Mouse (Mus musculus) lung, embryonic 16.5 days (tissue): Measurements from ENCODE around the gene C2cd3. TPM values are rescaled to one million over a fixed set of nuclear protein-coding genes. Genes with fewer than 3 reads are reported as not detected.

Experiments used
- ATAC-seq: fragments of 200-750 bp; cut with Nextera tagmentation; 2 replicates; pipeline ENCODE4 v1.8.0; 2017; ENCODE audit warnings: low read depth, mild to moderate bottlenecking, moderate library complexity
- H3K27ac ChIP-seq: fragments of 300-500 bp; sonication (generic); 2 replicates; pipeline ENCODE4 v1.5.1; 2014; ENCODE audit warnings: mild to moderate bottlenecking, control low read depth, low read length
- H3K27me3 ChIP-seq: fragments of 300-500 bp; sonication (generic); 2 replicates; pipeline ENCODE4 v1.6.1; 2014; ENCODE audit warnings: low read depth, low read length, mixed read lengths; ENCODE audit not compliant: control insufficient read depth, insufficient read depth
- H3K36me3 ChIP-seq: fragments of 300-500 bp; sonication (generic); 2 replicates; pipeline ENCODE4 v1.6.1; 2014; ENCODE audit warnings: low read length; ENCODE audit not compliant: control insufficient read depth, insufficient read depth
- H3K4me1 ChIP-seq: fragments of 300-500 bp; sonication (generic); replicated peaks from 2 replicates; pipeline ENCODE4 v1.6.1; 2014; ENCODE audit warnings: low read length, mixed read lengths; ENCODE audit not compliant: control insufficient read depth, insufficient read depth
- H3K4me2 ChIP-seq: fragments of 300-500 bp; sonication (generic); 2 replicates; pipeline ENCODE4 v1.6.1; 2014; ENCODE audit warnings: low read depth, low read length, control low read depth
- H3K4me3 ChIP-seq: fragments of 300-500 bp; sonication (generic); 2 replicates; pipeline ENCODE4 v1.5.1; 2014; ENCODE audit warnings: mild to moderate bottlenecking, low read length, control low read depth
- H3K9ac ChIP-seq: fragments of 300-500 bp; sonication (generic); 2 replicates; pipeline ENCODE4 v1.6.1; 2014; ENCODE audit warnings: low read length, control low read depth
- H3K9me3 ChIP-seq: fragments of 300-500 bp; sonication (generic); 2 replicates; pipeline ENCODE4 v1.6.1; 2016; ENCODE audit warnings: low read length; ENCODE audit not compliant: control insufficient read depth
- WGBS: fragments of 180-500 bp; shearing (Covaris S2); extraction: QIAGEN DNeasy Blood & Tissue Kit; methylation state at CpG from one replicate; pipeline ENCODE4 v1.1.7; 2014; 5-methylcytosine and 5-hydroxymethylcytosine counted together
- polyA plus RNA-seq: library from polyadenylated mRNA; unstranded; fragments of >200 nt; fragmentation: Nextera tagmentation; extraction: Ambion mirVana; gene quantifications from 2 replicates; pipeline ENCODE4 v1.2.1, GENCODE M21; 2015

The C2cd3 gene
- polyA plus RNA-seq, 1 experiment from 2014 or later: 23.1 TPM

DNA sequence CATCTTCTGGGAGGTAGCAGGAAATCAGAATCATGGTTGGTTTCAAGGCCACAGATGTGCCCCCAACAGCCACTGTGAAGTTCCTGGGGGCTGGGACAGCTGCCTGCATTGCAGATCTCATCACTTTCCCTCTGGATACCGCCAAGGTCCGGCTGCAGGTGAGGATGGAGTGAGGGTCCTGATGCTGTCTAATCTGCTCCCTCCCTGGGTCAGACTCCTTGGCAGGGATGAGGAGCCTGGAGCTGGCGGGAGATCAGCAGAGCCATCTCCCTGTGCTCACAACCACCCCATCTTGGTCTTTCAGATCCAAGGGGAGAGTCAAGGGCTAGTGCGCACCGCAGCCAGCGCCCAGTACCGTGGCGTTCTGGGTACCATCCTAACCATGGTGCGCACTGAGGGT is 124.8 kb downstream of the C2cd3 start:
- no peak for ATAC-seq
- 97% methylated on average over 9 of the region's 9 CpGs for WGBS
- Histone ChIP-seq H3K4me1 (peaks cover 22% of the 10 kb centered on the region), H3K4me2 (no peak overlapping the region), H3K9me3 (no peaks in the 10 kb centered on the region), H3K4me3 (no peak overlapping the region), H3K36me3 (peaks cover 13% of the 10 kb centered on the region; the same call in 1 of the 2 replicates), H3K27ac (no peak overlapping the region), H3K27me3 (no peaks in the 10 kb centered on the region), H3K9ac (no peak overlapping the region)

DNA sequence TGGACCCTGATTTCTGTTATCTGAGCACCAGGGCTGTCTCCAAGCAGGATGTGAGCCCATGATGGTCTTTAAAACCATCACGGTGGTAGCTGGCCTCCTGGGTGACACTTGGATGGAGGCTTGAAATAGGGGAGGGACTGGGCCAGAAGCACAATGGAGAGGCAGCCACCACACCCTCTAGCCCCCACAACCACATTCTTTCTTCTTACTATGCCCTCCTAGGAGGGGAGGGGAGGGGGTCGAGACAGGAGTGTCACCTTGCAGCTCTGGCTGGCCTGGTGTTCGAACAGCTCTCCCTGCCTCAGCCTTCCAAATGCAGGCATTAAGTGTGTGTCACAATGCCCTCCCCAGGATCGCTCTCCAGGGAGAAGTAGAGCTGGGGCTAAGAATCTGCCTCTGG is 125.4 kb downstream of the C2cd3 start:
- 73% methylated on average over 4 of the region's 4 CpGs for WGBS

DNA sequence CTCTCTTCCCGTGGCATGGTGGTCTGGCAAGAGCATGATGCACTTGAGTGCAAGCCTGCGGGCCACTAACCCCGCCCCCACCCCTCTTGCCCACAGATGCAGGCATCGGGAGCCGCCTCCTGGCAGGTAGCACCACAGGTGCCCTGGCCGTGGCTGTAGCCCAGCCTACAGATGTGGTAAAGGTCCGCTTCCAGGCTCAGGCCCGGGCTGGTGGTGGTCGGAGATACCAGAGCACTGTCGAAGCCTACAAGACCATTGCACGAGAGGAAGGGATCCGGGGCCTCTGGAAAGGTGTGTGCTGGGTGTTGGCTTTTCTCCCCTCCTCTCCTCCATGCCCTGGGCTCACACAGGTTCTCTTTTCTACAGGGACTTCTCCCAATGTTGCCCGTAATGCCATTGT is 125.9 kb downstream of the C2cd3 start:
- ATAC-seq: no peak
- H3K27ac ChIP-seq: no peak overlapping the region
- no peak overlapping the region for H3K9ac ChIP-seq
- H3K27me3 ChIP-seq: no peaks in the 10 kb centered on the region
- 89% methylated on average over 13 of the region's 13 CpGs for WGBS
- peaks cover 13% of the 10 kb centered on the region; the same call in 1 of the 2 replicates for H3K36me3 ChIP-seq
- H3K4me2 ChIP-seq: no peak overlapping the region
- H3K9me3 ChIP-seq: no peaks in the 10 kb centered on the region
- peaks cover 14% of the 10 kb centered on the region for H3K4me1 ChIP-seq
- H3K4me3 ChIP-seq: no peak overlapping the region

More for the DNA sequence above, 125.4 kb downstream of the C2cd3 start:
- no peak overlapping the region for H3K4me3 ChIP-seq
- peaks cover 13% of the 10 kb centered on the region; the same call in 1 of the 2 replicates for H3K36me3 ChIP-seq
- H3K9me3 ChIP-seq: no peaks in the 10 kb centered on the region
- no peaks in the 10 kb centered on the region for H3K27me3 ChIP-seq
- ATAC-seq: no peak
- H3K9ac ChIP-seq: no peak overlapping the region
- H3K27ac ChIP-seq: no peak overlapping the region
- peaks cover 20% of the 10 kb centered on the region for H3K4me1 ChIP-seq
- H3K4me2 ChIP-seq: no peak overlapping the region

DNA sequence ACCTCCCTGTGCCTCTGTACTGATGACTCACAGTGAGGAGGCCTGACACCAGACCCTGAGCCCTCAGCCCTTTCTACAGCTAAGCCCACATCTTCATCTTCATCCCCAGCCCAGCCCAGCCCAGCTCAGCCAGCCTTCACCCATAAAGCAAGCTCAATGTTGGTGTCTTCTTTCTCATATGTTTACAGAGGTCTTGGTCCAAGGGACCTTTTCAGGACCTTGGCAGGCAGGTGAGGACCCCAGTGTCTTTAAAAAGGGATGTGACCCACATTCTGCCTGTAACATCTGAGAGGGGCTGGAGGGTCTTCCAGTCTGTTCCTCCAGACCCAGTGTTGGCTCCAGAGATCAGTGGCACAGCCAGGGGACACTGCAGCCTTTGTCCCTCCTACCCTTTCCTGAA is 127.4 kb downstream of the C2cd3 start:
- no peaks in the 10 kb centered on the region for H3K9me3 ChIP-seq
- no peak overlapping the region for H3K9ac ChIP-seq
- H3K27me3 ChIP-seq: no peaks in the 10 kb centered on the region
- peaks cover 14% of the 10 kb centered on the region for H3K4me1 ChIP-seq
- H3K36me3 ChIP-seq: peaks cover 13% of the 10 kb centered on the region; the same call in 1 of the 2 replicates
- no peak for ATAC-seq
- no peak overlapping the region for H3K4me2 ChIP-seq
- no peak overlapping the region for H3K4me3 ChIP-seq
- no peak overlapping the region for H3K27ac ChIP-seq

DNA sequence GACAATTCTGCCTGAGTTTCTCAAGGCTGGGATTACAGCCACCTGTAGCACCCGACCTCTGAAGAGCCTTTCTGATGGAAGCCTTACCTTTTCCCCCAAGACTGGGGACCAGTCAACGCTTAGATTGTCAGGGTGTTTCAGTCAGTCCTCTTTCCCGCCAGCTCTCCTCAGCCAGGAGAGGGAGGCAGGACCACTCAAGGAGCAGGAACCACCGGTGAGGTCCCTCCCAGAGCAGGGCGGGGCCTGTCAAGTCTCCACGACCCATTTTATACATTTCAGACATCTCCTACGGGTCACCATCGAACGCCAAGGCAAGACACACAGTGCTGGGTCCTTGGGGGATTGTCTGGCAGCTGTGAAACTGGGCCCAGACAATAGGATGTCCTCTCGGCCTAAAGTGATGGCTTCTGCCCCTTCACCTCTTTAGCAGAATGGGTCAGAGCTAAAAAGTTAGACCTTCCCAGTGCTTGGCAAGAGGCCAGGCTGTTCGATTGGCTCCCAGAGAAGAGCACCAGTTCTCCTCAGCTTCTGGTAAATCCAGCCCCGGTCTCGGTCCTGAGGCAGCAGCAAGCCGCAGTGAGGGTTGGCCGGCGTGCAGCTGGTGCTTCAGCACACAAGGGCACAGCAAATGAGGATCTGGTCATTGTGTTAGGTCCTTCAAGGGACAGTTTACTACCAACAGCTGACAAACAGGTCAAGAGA is 128.4 kb downstream of the C2cd3 start:
- H3K4me1 ChIP-seq: peaks cover 8% of the 10 kb centered on the region; the same call in 1 of the 2 replicates
- no peak overlapping the region for H3K27ac ChIP-seq
- WGBS: 48% methylated on average over 16 of the region's 16 CpGs

DNA sequence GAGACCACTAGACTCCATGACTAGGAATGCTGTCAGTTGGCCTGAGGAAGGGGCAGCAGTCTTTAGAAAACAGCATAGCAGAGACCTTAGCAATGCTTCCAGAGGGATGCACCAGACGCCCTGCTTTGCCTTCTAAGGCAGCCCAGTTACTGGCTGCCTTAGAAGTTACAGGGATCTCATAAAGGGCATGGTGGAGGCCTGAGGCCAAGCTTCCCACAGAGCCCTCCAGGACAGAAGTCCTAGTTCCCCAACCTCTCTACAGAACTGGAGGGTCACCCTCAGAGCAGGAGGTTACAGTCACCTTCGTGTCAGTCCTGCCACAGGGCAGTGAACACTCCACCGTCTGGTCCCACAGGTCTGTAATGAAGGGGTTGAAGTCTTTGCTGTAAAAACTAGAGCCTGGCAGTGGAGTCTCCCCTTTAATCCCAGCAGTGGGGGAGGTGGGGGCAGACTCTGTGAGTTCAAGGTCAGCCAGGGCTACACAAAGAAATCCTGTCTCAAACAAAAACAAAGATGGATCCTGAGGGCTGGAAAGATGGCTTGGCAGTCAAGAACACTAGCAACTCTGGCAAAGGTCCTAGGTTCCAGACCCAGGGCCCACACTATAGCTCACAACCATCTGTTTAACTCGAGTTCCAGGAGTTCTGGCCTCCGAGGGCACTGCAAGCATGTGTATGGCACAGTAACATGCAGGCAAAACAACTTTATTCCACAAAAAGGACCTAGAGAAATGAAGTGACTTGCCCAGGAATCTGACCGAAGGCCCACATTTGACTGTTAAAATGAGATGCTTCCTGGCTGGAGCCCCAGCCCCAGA is 129.2 kb downstream of the C2cd3 start:
- no peak for ATAC-seq
- Histone ChIP-seq H3K36me3 (peaks cover 13% of the 10 kb centered on the region; the same call in 1 of the 2 replicates), H3K27ac (no peak overlapping the region), H3K9me3 (no peaks in the 10 kb centered on the region), H3K4me1 (peaks cover 1% of the 10 kb centered on the region; the same call in 1 of the 2 replicates), H3K4me3 (no peak overlapping the region), H3K4me2 (no peak overlapping the region), H3K9ac (no peak overlapping the region), H3K27me3 (no peaks in the 10 kb centered on the region)
- 59% methylated on average over 6 of the region's 6 CpGs for WGBS

More for the DNA sequence above, 128.4 kb downstream of the C2cd3 start:
- H3K27me3 ChIP-seq: no peaks in the 10 kb centered on the region
- H3K9me3 ChIP-seq: no peaks in the 10 kb centered on the region
- no peak overlapping the region for H3K9ac ChIP-seq
- no peak overlapping the region for H3K4me2 ChIP-seq
- peaks cover 13% of the 10 kb centered on the region; the same call in 1 of the 2 replicates for H3K36me3 ChIP-seq
- H3K4me3 ChIP-seq: no peak overlapping the region
- ATAC-seq: peak; percentile 31

DNA sequence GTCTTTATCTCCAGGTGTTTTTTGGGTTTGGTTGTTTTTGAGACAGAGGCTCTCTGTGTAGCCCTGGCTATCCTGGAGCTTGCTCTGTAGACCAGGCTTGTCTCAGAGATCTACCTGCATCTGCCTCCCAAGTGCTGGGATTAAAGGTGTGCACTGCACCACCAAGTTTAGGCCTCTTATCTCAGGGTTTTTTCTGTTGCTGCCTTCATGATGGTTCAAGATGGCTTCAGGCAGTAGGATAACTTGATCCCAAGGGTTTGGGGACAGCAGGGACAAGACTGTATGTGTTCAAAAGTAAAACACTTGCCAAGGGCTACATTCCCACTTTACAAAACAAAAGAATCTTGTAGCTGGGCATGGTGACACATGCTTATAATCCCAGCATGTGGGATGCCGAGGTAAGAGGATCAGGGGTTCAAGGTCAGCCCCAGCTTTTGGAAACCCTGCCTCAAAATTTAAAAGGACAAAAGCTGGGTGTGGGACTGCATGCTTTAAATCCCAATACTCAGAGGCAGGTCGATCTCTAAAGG is 129.9 kb downstream of the C2cd3 start:
- WGBS: 46% methylated on average over 2 of the region's 2 CpGs
- no peaks in the 10 kb centered on the region for H3K27me3 ChIP-seq
- no peaks in the 10 kb centered on the region for H3K9me3 ChIP-seq
- H3K4me1 ChIP-seq: no peaks in the 10 kb centered on the region
- no peak overlapping the region for H3K4me2 ChIP-seq
- no peak overlapping the region for H3K4me3 ChIP-seq
- no peak overlapping the region for H3K27ac ChIP-seq
- no peak overlapping the region for H3K9ac ChIP-seq
- peaks cover 13% of the 10 kb centered on the region; the same call in 1 of the 2 replicates for H3K36me3 ChIP-seq
- ATAC-seq: no peak

DNA sequence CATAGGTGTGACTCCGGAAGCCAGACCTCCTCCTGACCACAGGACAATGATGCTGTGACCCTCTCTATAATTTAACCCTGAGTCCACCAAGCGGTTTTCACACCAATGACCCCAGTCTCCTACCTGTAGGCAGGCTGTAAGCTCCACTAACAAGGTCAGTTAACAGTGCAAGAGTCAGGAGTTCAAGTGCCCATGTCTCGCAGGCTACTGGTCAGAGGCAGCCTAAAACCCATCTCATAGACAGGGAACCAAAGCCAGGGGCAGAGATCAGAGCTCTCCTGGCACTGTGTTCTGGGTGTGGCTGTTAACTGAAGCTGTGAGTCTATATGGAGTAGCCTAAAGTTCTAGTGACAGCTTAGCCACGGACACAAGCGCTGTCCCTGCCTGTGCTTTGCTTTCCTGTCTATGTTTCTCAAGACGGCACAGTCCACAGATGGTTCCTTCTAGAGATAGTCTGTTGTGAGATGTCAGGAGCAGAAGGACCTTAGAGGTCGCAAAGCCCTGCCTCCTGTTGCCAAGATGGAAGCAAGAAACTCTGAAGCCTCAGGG is 130.4 kb downstream of the C2cd3 start:
- H3K27me3 ChIP-seq: no peaks in the 10 kb centered on the region
- H3K9ac ChIP-seq: no peak overlapping the region
- H3K27ac ChIP-seq: no peak overlapping the region
- WGBS: 70% methylated on average over 7 of the region's 7 CpGs
- no peak overlapping the region for H3K4me3 ChIP-seq
- peaks cover 11% of the 10 kb centered on the region; the same call in 1 of the 2 replicates for H3K36me3 ChIP-seq
- no peak for ATAC-seq
- no peaks in the 10 kb centered on the region for H3K9me3 ChIP-seq
- no peak overlapping the region for H3K4me2 ChIP-seq
- no peaks in the 10 kb centered on the region for H3K4me1 ChIP-seq

DNA sequence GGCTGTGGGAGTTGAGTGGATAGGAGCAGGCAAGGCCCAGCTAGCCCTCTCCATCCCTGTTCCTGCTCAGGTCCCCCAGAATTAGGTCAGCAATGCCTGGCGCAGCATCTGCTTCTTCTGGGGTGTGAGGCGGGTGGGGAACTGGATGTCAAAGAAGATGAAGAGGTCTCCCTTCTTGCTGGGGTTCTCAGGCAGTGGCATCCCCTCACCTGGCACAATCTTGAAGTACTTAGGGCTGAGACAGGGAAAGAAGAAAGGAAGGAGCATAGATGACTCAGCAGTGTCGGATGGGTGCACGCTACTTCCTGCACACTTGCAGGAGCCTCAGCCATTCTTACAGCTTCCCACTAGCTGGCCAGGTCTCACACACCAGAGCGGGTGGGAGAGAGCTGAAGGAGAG is 131.0 kb downstream of the C2cd3 start:
- Histone ChIP-seq H3K9ac (no peak overlapping the region), H3K27me3 (no peaks in the 10 kb centered on the region), H3K9me3 (no peaks in the 10 kb centered on the region), H3K36me3 (peaks cover 7% of the 10 kb centered on the region; the same call in 1 of the 2 replicates), H3K4me3 (no peak overlapping the region), H3K27ac (no peak overlapping the region), H3K4me1 (no peaks in the 10 kb centered on the region), H3K4me2 (no peak overlapping the region)
- no peak for ATAC-seq
- WGBS: 75% methylated on average over 5 of the region's 5 CpGs
